Mouse (Mus musculus) left cerebral cortex, postnatal 14 days (tissue): Measurements from ENCODE around the gene Paqr7. TPM values are rescaled to one million over a fixed set of nuclear protein-coding genes. Genes with fewer than 3 reads are reported as not detected.

ENCODE experiments used
- DNase-seq, 2 experiments: peaks; one replicate each; pipeline ENCODE4 v3.0.0; 2021 to 2022; ENCODE audit warnings: low spot score in 2 of 2, mixed read lengths in 1 of 2
- intact Hi-C: fragments of 180-260 bp; cut with DNase I; formaldehyde crosslinking; loops from one replicate; pipeline ENCODE4 v1.15.1; 2025
- microRNA-seq, 2 experiments: library from miRNA; unstranded; fragments of <30 nt; microRNA quantifications; one replicate each; pipeline ENCODE4 v1.2.0; 2022
- total RNA-seq, 2 experiments: library from RNA; stranded (reverse); gene quantifications; 2 replicates each; pipeline ENCODE4 v1.2.3; 2021

Gene Paqr7
- total RNA-seq, 2 experiments from 2014 or later, result 54.6 to 55.8 TPM

- intact Hi-C loops, result loop anchor here (5.0 kb wide), 1 partner anchor 76 kb away; no protein-coding TSS in a partner anchor
- DNase-seq, result peak; percentile 53 to 77
Observed at GRCm38 (mm10) chr4:134555956-134556580, 59.6 kb downstream of the Paqr7 start.

GRCm38 (mm10) chr4:134557626-134558249 lies 61.2 kb downstream of the Paqr7 start:
- intact Hi-C loops, result loop anchor here (5.0 kb wide), 1 partner anchor 75 kb away; no protein-coding TSS in a partner anchor

GRCm38 (mm10) chr4:134558570-134559113 lies 62.1 kb downstream of the Paqr7 start:
- intact Hi-C loops, result loop anchor here (5.0 kb wide), 1 partner anchor 74 kb away; no protein-coding TSS in a partner anchor
- DNase-seq, result no peak

More at GRCm38 (mm10) chr4:134557626-134558249, 61.2 kb downstream of the Paqr7 start:
- DNase-seq, result no peak

- intact Hi-C loops, result loop anchor here (5.0 kb wide), 1 partner anchor 73 kb away; no protein-coding TSS in a partner anchor
- DNase-seq, result no peak
Observed at GRCm38 (mm10) chr4:134559154-134559553, 62.7 kb downstream of the Paqr7 start.

Small RNAs within 50 kb of the gene (microRNA-seq; reads per million reads assigned to microRNA genes)
- gene Gm23634, result 0.67 to 2.4 reads per million in 2 experiments

Other genes starting within 250 kb of the Paqr7 start
- not detected for gene Gm30191, start 249.8 kb upstream of the Paqr7 start, total RNA-seq
- gene Grrp1, start 242.6 kb upstream of the Paqr7 start, total RNA-seq, result 1 to 10 TPM; 3.8 to 4.3 TPM
- gene Pdik1l, start 208.8 kb upstream of the Paqr7 start, total RNA-seq, result 10 to 100 TPM; 16.1 to 16.4 TPM
- under 1 TPM; 0.40 to 0.86 TPM for gene Trim63, start 181.6 kb upstream of the Paqr7 start, total RNA-seq
- under 1 TPM in 1 of 2 experiments, not detected in 1; 0.17 TPM for gene Slc30a2, start 153.5 kb upstream of the Paqr7 start, total RNA-seq
- 10 to 100 TPM; 52.3 to 53.7 TPM for gene Extl1, start 112.8 kb upstream of the Paqr7 start, total RNA-seq
- 10 to 100 TPM; 10.9 to 12.3 TPM for gene Pafah2, start 100.4 kb upstream of the Paqr7 start, total RNA-seq
- 1,000 to 10,000 TPM; 1,227 to 1,286 TPM for gene Stmn1, start 28.4 kb upstream of the Paqr7 start, total RNA-seq
- under 1 TPM; 0.53 to 0.55 TPM for gene Aunip, start 14.3 kb downstream of the Paqr7 start, total RNA-seq
- 10 to 100 TPM; 69.4 to 71.9 TPM for gene Mtfr1l, start 38.7 kb downstream of the Paqr7 start, total RNA-seq
- 10 to 100 TPM; 19.2 to 20.1 TPM for gene Selenon, start 55.5 kb downstream of the Paqr7 start, total RNA-seq
- gene Man1c1, start 207.6 kb downstream of the Paqr7 start, total RNA-seq, result 10 to 100 TPM; 33.7 to 38.0 TPM